In genomic region chr14:108610028-108610427, GRCm38 (mm10) we compare ENCODE assay signal across 20 mouse cellular contexts.
A peak's percentile ranks its signal among the peaks of the same experiment; 100 is the strongest.
DNase-seq lines count a peak whose midpoint lies in the region; ATAC-seq and TF ChIP-seq lines count a peak whose summit lies in the region.
"Had no signal": no experiment of that assay in that cellular context is flagged by ENCODE, and none has a peak within 500 bp of the region (broad histone marks: within the 10 kb centered on the region; RNA-seq: fewer than 3 reads in every experiment).

No protein-coding gene starts in this region.

- H3K27ac ChIP-seq in forebrain, embryonic 15.5 days (replicated peaks), result no peak overlapping the region
- H3K27ac ChIP-seq in forebrain, embryonic 12.5 days, result no peak overlapping the region
- no peak overlapping the region for H3K27ac ChIP-seq in forebrain, postnatal 0 days (ENCODE audit: low read depth, low read length)
- no peak overlapping the region for H3K27ac ChIP-seq in liver, embryonic 11.5 days (ENCODE audit: low read depth, low read length)
- H3K27ac ChIP-seq: embryonic facial prominence, embryonic 13.5 days; gastrocnemius, adult 2 months; heart, embryonic 13.5 days; hindbrain, embryonic 15.5 days had no signal

- no peaks in the 10 kb centered on the region for H3K36me3 ChIP-seq in forebrain, embryonic 15.5 days
- H3K36me3 ChIP-seq in forebrain, embryonic 12.5 days (replicated peaks), result no peaks in the 10 kb centered on the region
- H3K36me3 ChIP-seq in forebrain, postnatal 0 days (ENCODE audit: insufficient read depth), result no peaks in the 10 kb centered on the region
- H3K36me3 ChIP-seq in liver, embryonic 11.5 days (ENCODE audit: control insufficient read depth, insufficient read depth, low read length), result no peaks in the 10 kb centered on the region
- H3K36me3 ChIP-seq: embryonic facial prominence, embryonic 13.5 days; heart, embryonic 13.5 days; hindbrain, embryonic 15.5 days had no signal

- H3K27me3 ChIP-seq in forebrain, embryonic 15.5 days, result no peaks in the 10 kb centered on the region
- H3K27me3 ChIP-seq in forebrain, embryonic 12.5 days, result no peaks in the 10 kb centered on the region
- H3K27me3 ChIP-seq in forebrain, postnatal 0 days (ENCODE audit: insufficient read depth, low read length), result no peaks in the 10 kb centered on the region
- no peaks in the 10 kb centered on the region for H3K27me3 ChIP-seq in liver, embryonic 11.5 days (replicated peaks; ENCODE audit: control insufficient read depth, insufficient read depth, low read length)
- H3K27me3 ChIP-seq: CH12.LX; embryonic facial prominence, embryonic 13.5 days; heart, embryonic 13.5 days; hindbrain, embryonic 15.5 days; Patski had no signal

- no peak overlapping the region for H3K9ac ChIP-seq in forebrain, embryonic 15.5 days (replicated peaks)
- no peak overlapping the region for H3K9ac ChIP-seq in forebrain, embryonic 12.5 days
- H3K9ac ChIP-seq in forebrain, postnatal 0 days, result no peak overlapping the region
- H3K9ac ChIP-seq in liver, embryonic 11.5 days (ENCODE audit: low read depth, low read length), result no peak overlapping the region
- H3K9ac ChIP-seq: embryonic facial prominence, embryonic 13.5 days; heart, embryonic 13.5 days; hindbrain, embryonic 15.5 days had no signal

- H3K4me2 ChIP-seq in forebrain, embryonic 15.5 days (replicated peaks), result no peak overlapping the region
- no peak overlapping the region for H3K4me2 ChIP-seq in forebrain, embryonic 12.5 days
- no peak overlapping the region for H3K4me2 ChIP-seq in forebrain, postnatal 0 days (ENCODE audit: low read depth)
- no peak overlapping the region for H3K4me2 ChIP-seq in liver, embryonic 11.5 days
- H3K4me2 ChIP-seq: embryonic facial prominence, embryonic 13.5 days; heart, embryonic 13.5 days; hindbrain, embryonic 15.5 days had no signal

- DNase-seq in left cerebral cortex, adult 11 months (ENCODE audit: low spot score), result peak; percentile 1
- no peak for DNase-seq in left cerebral cortex, adult 18-20 months (ENCODE audit: low spot score in 2 of 2)
- DNase-seq in forebrain, postnatal 0 days, result peak; percentile 66
- DNase-seq in liver, embryonic 11.5 days (ENCODE audit: low spot score), result no peak
- DNase-seq: adrenal gland, postnatal 25 days; cerebellum, adult 11-12 months; cerebellum, adult 9-10 months; cerebellum, postnatal 25 days; gastrocnemius, adult 2 months; gastrocnemius, postnatal 25 days; heart, postnatal 36 days had no signal

- TF ChIP-seq CTCF in forebrain, postnatal 0 days (IDR thresholded peaks at IDR 0.05; ENCODE audit: low read depth), result no peak

- WGBS in forebrain, embryonic 15.5 days, result 71% methylated on average over 1 of the region's 1 CpGs
- 85% methylated on average over 1 of the region's 1 CpGs for WGBS in forebrain, embryonic 12.5 days
- 55% methylated on average over 1 of the region's 1 CpGs for WGBS in forebrain, postnatal 0 days
- 82% methylated on average over 1 of the region's 1 CpGs for WGBS in liver, embryonic 11.5 days

- ATAC-seq in forebrain, embryonic 15.5 days (replicated peaks), result peak; percentile 80
- ATAC-seq in forebrain, embryonic 12.5 days (ENCODE audit: low FRiP score), result no peak
- ATAC-seq in forebrain, postnatal 0 days, result peak; percentile 92
- ATAC-seq in liver, embryonic 11.5 days (replicated peaks; ENCODE audit: low FRiP score), result no peak
- ATAC-seq: activated CD4-positive, CD25-positive, alpha-beta regulatory T cell, adult 4 months; intestine, embryonic 16.5 days; Patski had no signal

- H3K4me1 ChIP-seq in forebrain, embryonic 15.5 days, result no peaks in the 10 kb centered on the region
- H3K4me1 ChIP-seq in forebrain, embryonic 12.5 days, result no peaks in the 10 kb centered on the region
- H3K4me1 ChIP-seq in forebrain, postnatal 0 days (ENCODE audit: insufficient read depth), result no peaks in the 10 kb centered on the region
- no peaks in the 10 kb centered on the region for H3K4me1 ChIP-seq in liver, embryonic 11.5 days (replicated peaks; ENCODE audit: control insufficient read depth, insufficient read depth, low read length)
- H3K4me1 ChIP-seq: embryonic facial prominence, embryonic 13.5 days; heart, embryonic 13.5 days; hindbrain, embryonic 15.5 days had no signal

- H3K4me3 ChIP-seq in forebrain, embryonic 15.5 days, result no peak overlapping the region
- H3K4me3 ChIP-seq in forebrain, embryonic 12.5 days (replicated peaks), result no peak overlapping the region
- H3K4me3 ChIP-seq in forebrain, postnatal 0 days (ENCODE audit: low read depth, low read length), result no peak overlapping the region
- no peak overlapping the region for H3K4me3 ChIP-seq in liver, embryonic 11.5 days (ENCODE audit: low read depth, low read length)
- H3K4me3 ChIP-seq: embryonic facial prominence, embryonic 13.5 days; gastrocnemius, adult 2 months; heart, embryonic 13.5 days; hindbrain, embryonic 15.5 days had no signal

- no peaks in the 10 kb centered on the region for H3K9me3 ChIP-seq in forebrain, embryonic 15.5 days
- no peaks in the 10 kb centered on the region for H3K9me3 ChIP-seq in forebrain, embryonic 12.5 days
- H3K9me3 ChIP-seq in forebrain, postnatal 0 days (ENCODE audit: low read length), result no peaks in the 10 kb centered on the region
- H3K9me3 ChIP-seq in liver, embryonic 11.5 days (ENCODE audit: control insufficient read depth, low read length), result no peaks in the 10 kb centered on the region
- H3K9me3 ChIP-seq: embryonic facial prominence, embryonic 13.5 days; heart, embryonic 13.5 days; hindbrain, embryonic 15.5 days had no signal

Comparison
In these comparisons a context has a peak if more than half of its experiments do, and no peak if none do; other contexts are left out.
1. ATAC-seq: peak in forebrain, embryonic 15.5 days (single experiment) and forebrain, postnatal 0 days (single experiment); none in forebrain, embryonic 12.5 days (single experiment) and liver, embryonic 11.5 days (single experiment).
2. DNase-seq: peak in left cerebral cortex, adult 11 months (single experiment) and forebrain, postnatal 0 days (single experiment); none in left cerebral cortex, adult 18-20 months (0 of 2) and liver, embryonic 11.5 days (single experiment).